Mouse (Mus musculus) retina, adult 2 months (tissue): ENCODE results near the gene Cfap77.
A peak's percentile ranks its signal among the peaks of the same experiment; 100 is the strongest.

Source experiments
- DNase-seq: peaks from one replicate; pipeline ENCODE4 v3.0.0-alpha.2; 2012; ENCODE audit warnings: low read depth, low spot score

Gene Cfap77

GRCm38 (mm10) chr2:28997161-28997834 lies 57.6 kb downstream of the Cfap77 start:
- DNase-seq, result no peak

GRCm38 (mm10) chr2:28995436-28995835 lies 59.4 kb downstream of the Cfap77 start:
- DNase-seq, result no peak

GRCm38 (mm10) chr2:28994014-28994413 lies 60.9 kb downstream of the Cfap77 start:
- DNase-seq, result no peak

GRCm38 (mm10) chr2:28988781-28989180 lies 66.1 kb downstream of the Cfap77 start:
- no peak for DNase-seq

GRCm38 (mm10) chr2:28980080-28980910 lies 74.6 kb downstream of the Cfap77 start:
- DNase-seq, result no peak

- no peak for DNase-seq
Observed at GRCm38 (mm10) chr2:28978461-28978860, 76.4 kb downstream of the Cfap77 start.

GRCm38 (mm10) chr2:28976635-28977034 lies 78.2 kb downstream of the Cfap77 start:
- DNase-seq, result peak; percentile 33

- DNase-seq, result no peak
Observed at GRCm38 (mm10) chr2:28975604-28976003, 79.3 kb downstream of the Cfap77 start.

GRCm38 (mm10) chr2:28974520-28974919 lies 80.3 kb downstream of the Cfap77 start:
- DNase-seq, result no peak

- no peak for DNase-seq
Observed at GRCm38 (mm10) chr2:28973832-28974450, 80.9 kb downstream of the Cfap77 start.

- DNase-seq, result no peak
Observed at GRCm38 (mm10) chr2:28970424-28970823, 84.4 kb downstream of the Cfap77 start.

GRCm38 (mm10) chr2:28968278-28968677 lies 86.6 kb downstream of the Cfap77 start:
- DNase-seq, result no peak

- no peak for DNase-seq
Observed at GRCm38 (mm10) chr2:28966151-28966795, 88.6 kb downstream of the Cfap77 start.

GRCm38 (mm10) chr2:28963565-28963964 lies 91.3 kb downstream of the Cfap77 start:
- no peak for DNase-seq

GRCm38 (mm10) chr2:28961636-28962035 lies 93.2 kb downstream of the Cfap77 start:
- no peak for DNase-seq

GRCm38 (mm10) chr2:28961024-28961585 lies 93.8 kb downstream of the Cfap77 start:
- DNase-seq, result no peak

GRCm38 (mm10) chr2:28956874-28957273 lies 98.0 kb downstream of the Cfap77 start:
- no peak for DNase-seq

- no peak for DNase-seq
Observed at GRCm38 (mm10) chr2:28954595-28954994, 100.3 kb downstream of the Cfap77 start.

- DNase-seq, result no peak
Observed at GRCm38 (mm10) chr2:28952981-28953380, 101.9 kb downstream of the Cfap77 start.

GRCm38 (mm10) chr2:28946312-28946711 lies 108.6 kb downstream of the Cfap77 start:
- no peak for DNase-seq

- no peak for DNase-seq
Observed at GRCm38 (mm10) chr2:28945388-28945787, 109.5 kb downstream of the Cfap77 start.
